Mouse (Mus musculus): ENCODE measurements around the gene Sytl2. TPM values are rescaled to one million over a fixed set of nuclear protein-coding genes. Genes with fewer than 3 reads are reported as not detected.

The Sytl2 gene
- total RNA-seq, 4 experiments from 2014 or later: 4.1 to 7.1 (median 6.0) TPM

Other genes with a start within 250 kb of the Sytl2 start
- 100 to 1,000 TPM; 106 to 151 (median 133) TPM for gene Picalm, start 172.0 kb upstream of the Sytl2 start, total RNA-seq (2022)
- gene Ccdc83, start 36.5 kb upstream of the Sytl2 start, total RNA-seq (2022): not detected
- 1 to 10 TPM in 1 of 4 experiments, under 1 TPM in 3; 0.35 to 1.1 (median 0.52) TPM for gene Ccdc89, start 124.3 kb downstream of the Sytl2 start, total RNA-seq (2022)
- 10 to 100 TPM; 71.2 to 96.7 (median 93.8) TPM for gene Crebzf, start 140.5 kb downstream of the Sytl2 start, total RNA-seq (2022)
- 10 to 100 TPM; 48.3 to 65.2 (median 59.5) TPM for gene Tmem126a, start 155.0 kb downstream of the Sytl2 start, total RNA-seq (2022)
- 10 to 100 TPM; 23.0 to 27.5 (median 24.6) TPM for gene Tmem126b, start 173.7 kb downstream of the Sytl2 start, total RNA-seq (2022)
- gene Dlg2, start 174.4 kb downstream of the Sytl2 start, total RNA-seq (2022): 100 to 1,000 TPM; 134 to 175 (median 151) TPM

Data from adrenal gland, adult 8-10 months (tissue).